Mouse (Mus musculus): ENCODE measurements around the gene Tnf. TPM values are rescaled to one million over a fixed set of nuclear protein-coding genes. Genes with fewer than 3 reads are reported as not detected.
"Not testable (repeated sequence)": the region's sequence is repeated elsewhere in the genome, so short reads cannot be mapped to it uniquely, and the experiment has no call there.

The Tnf gene
- total RNA-seq, 2 experiments from 2014 or later: not detected

GRCm38 (mm10) chr17:35235614-35236389 lies 34.0 kb upstream of the Tnf start, which contains the start of gene Nfkbil1:
Gene Nfkbil1, minus strand, starts transcription at chr17:35235792.
- peak; percentile 91 to 98 for DNase-seq (ENCODE audit: low spot score in 2 of 2)
- intact Hi-C loops (cut with DNase I): loop anchor here (1.0 kb wide), 2 partner anchors 71 to 115 kb away; partner anchors contain the start of gene Gpank1

- intact Hi-C loops (cut with DNase I): loop anchor here (1.0 to 5.0 kb wide), 2 partner anchors 38 to 70 kb away; no protein-coding TSS in a partner anchor
- no peak for DNase-seq (ENCODE audit: low spot score in 2 of 2)
Observed at GRCm38 (mm10) chr17:35234903-35235302, 33.1 kb upstream of the Tnf start.

- intact Hi-C loops (cut with DNase I): loop anchor here (5.0 kb wide), 1 partner anchor 37 kb away; no protein-coding TSS in a partner anchor
- not testable (repeated sequence) for DNase-seq (ENCODE audit: low spot score in 2 of 2)
Observed at GRCm38 (mm10) chr17:35234090-35234489, 32.3 kb upstream of the Tnf start.

GRCm38 (mm10) chr17:35233114-35233980 lies 31.5 kb upstream of the Tnf start, which contains the start of gene Atp6v1g2:
Gene Atp6v1g2, plus strand, starts transcription at chr17:35233660.
- intact Hi-C loops (cut with DNase I): loop anchor here (5.0 kb wide), 1 partner anchor 36 kb away; no protein-coding TSS in a partner anchor

GRCm38 (mm10) chr17:35232659-35233058 lies 30.9 kb upstream of the Tnf start:
- DNase-seq (ENCODE audit: low spot score in 2 of 2): no peak
- intact Hi-C loops (cut with DNase I): loop anchor here (1.0 to 5.0 kb wide), 2 partner anchors 35 to 54 kb away; no protein-coding TSS in a partner anchor

More at GRCm38 (mm10) chr17:35233114-35233980, 31.5 kb upstream of the Tnf start, which contains the start of gene Atp6v1g2:
- no peak for DNase-seq (ENCODE audit: low spot score in 2 of 2)

- intact Hi-C loops (cut with DNase I): loop anchor here (1.0 to 5.0 kb wide), 2 partner anchors 35 to 54 kb away; no protein-coding TSS in a partner anchor
- DNase-seq (ENCODE audit: low spot score in 2 of 2): peak; percentile 85 to 86
Observed at GRCm38 (mm10) chr17:35232043-35232442, 30.2 kb upstream of the Tnf start.

GRCm38 (mm10) chr17:35231022-35231421 lies 29.2 kb upstream of the Tnf start:
- intact Hi-C loops (cut with DNase I): loop anchor here (5.0 kb wide), 1 partner anchor 34 kb away; no protein-coding TSS in a partner anchor
- DNase-seq (ENCODE audit: low spot score in 2 of 2): no peak

- intact Hi-C loops (cut with DNase I): no loop called here
- no peak for DNase-seq (ENCODE audit: low spot score in 2 of 2)
Observed at GRCm38 (mm10) chr17:35226561-35227046, 24.8 kb upstream of the Tnf start.

- intact Hi-C loops (cut with DNase I): no loop called here
- no peak for DNase-seq (ENCODE audit: low spot score in 2 of 2)
Observed at GRCm38 (mm10) chr17:35225456-35225855, 23.6 kb upstream of the Tnf start.

- intact Hi-C loops (cut with DNase I): no loop called here
- no peak for DNase-seq (ENCODE audit: low spot score in 2 of 2)
Observed at GRCm38 (mm10) chr17:35224641-35225040, 22.8 kb upstream of the Tnf start.

- intact Hi-C loops (cut with DNase I): no loop called here
- DNase-seq (ENCODE audit: low spot score in 2 of 2): no peak
Observed at GRCm38 (mm10) chr17:35222299-35222698, 20.5 kb upstream of the Tnf start.

GRCm38 (mm10) chr17:35220156-35220952 lies 18.5 kb upstream of the Tnf start, which contains the start of gene Gm16181:
Gene Gm16181, plus strand, starts transcription at chr17:35220834.
- intact Hi-C loops (cut with DNase I): no loop called here
- DNase-seq (ENCODE audit: low spot score in 2 of 2): no peak

- intact Hi-C loops (cut with DNase I): no loop called here
- no peak for DNase-seq (ENCODE audit: low spot score in 2 of 2)
Observed at GRCm38 (mm10) chr17:35219601-35220041, 17.8 kb upstream of the Tnf start.

GRCm38 (mm10) chr17:35218516-35219193 lies 16.8 kb upstream of the Tnf start:
- DNase-seq (ENCODE audit: low spot score in 2 of 2): no peak
- intact Hi-C loops (cut with DNase I): no loop called here

- no peak for DNase-seq (ENCODE audit: low spot score in 2 of 2)
- intact Hi-C loops (cut with DNase I): no loop called here
Observed at GRCm38 (mm10) chr17:35213071-35213470, 11.3 kb upstream of the Tnf start.

GRCm38 (mm10) chr17:35210593-35210992 lies 8.8 kb upstream of the Tnf start:
- DNase-seq (ENCODE audit: low spot score in 2 of 2): no peak
- intact Hi-C loops (cut with DNase I): no loop called here

GRCm38 (mm10) chr17:35209785-35210535 lies 8.2 kb upstream of the Tnf start:
- no peak for DNase-seq (ENCODE audit: low spot score in 2 of 2)
- intact Hi-C loops (cut with DNase I): no loop called here

GRCm38 (mm10) chr17:35205380-35205769 lies 3.6 kb upstream of the Tnf start:
- intact Hi-C loops (cut with DNase I): no loop called here
- no peak for DNase-seq (ENCODE audit: low spot score in 2 of 2)

Measured in left cerebral cortex, postnatal 25 days (tissue).